Mouse (Mus musculus): ENCODE data around the gene Slc35f1. TPM values are rescaled to one million over a fixed set of nuclear protein-coding genes. Genes with fewer than 3 reads are reported as not detected.
A peak's percentile ranks its signal among the peaks of the same experiment; 100 is the strongest.

Slc35f1 gene
- total RNA-seq, 2 experiments from 2014 or later = 0.31 to 0.50 TPM

- intact Hi-C loops (cut with DNase I) = no loop called here
- Histone ChIP-seq H3K4me3 (no peak overlapping the region), H3K27ac (peak overlapping the region; percentile 52)
- TF ChIP-seq CTCF (IDR thresholded peaks at IDR 0.05) = no peak
- DNase-seq = no peak
Observed at GRCm38 (mm10) chr10:53101412-53101811, 411.1 kb downstream of the Slc35f1 start.

GRCm38 (mm10) chr10:53102423-53102822 is 412.1 kb downstream of the Slc35f1 start:
- intact Hi-C loops (cut with DNase I) = no loop called here
- no peak for TF ChIP-seq CTCF (IDR thresholded peaks at IDR 0.05)
- DNase-seq = no peak
- Histone ChIP-seq H3K27ac (no peak overlapping the region), H3K4me3 (no peak overlapping the region)

- no peak overlapping the region for H3K27ac ChIP-seq
- intact Hi-C loops (cut with DNase I) = loop anchor here (1.0 to 10.0 kb wide), 3 partner anchors 190 to 413 kb away; no protein-coding TSS in a partner anchor
- no peak overlapping the region for H3K4me3 ChIP-seq
- peak; percentile 77 for DNase-seq
- TF ChIP-seq CTCF (IDR thresholded peaks at IDR 0.05) = peak; percentile 95; the same call in 1 of the 2 replicates
Observed at GRCm38 (mm10) chr10:53115028-53115427, 424.7 kb downstream of the Slc35f1 start.

- H3K4me3 ChIP-seq = no peak overlapping the region
- intact Hi-C loops (cut with DNase I) = loop anchor here (1.0 to 10.0 kb wide), 3 partner anchors 189 to 412 kb away; no protein-coding TSS in a partner anchor
- DNase-seq = peak; percentile 20
- no peak overlapping the region for H3K27ac ChIP-seq
- no peak for TF ChIP-seq CTCF (IDR thresholded peaks at IDR 0.05)
Observed at GRCm38 (mm10) chr10:53115673-53116398, 425.5 kb downstream of the Slc35f1 start.

GRCm38 (mm10) chr10:53120608-53121007 is 430.3 kb downstream of the Slc35f1 start:
- intact Hi-C loops (cut with DNase I) = no loop called here
- H3K4me3 ChIP-seq = no peak overlapping the region
- TF ChIP-seq CTCF (IDR thresholded peaks at IDR 0.05) = no peak
- DNase-seq = no peak
- H3K27ac ChIP-seq = no peak overlapping the region

- no peak for TF ChIP-seq CTCF (IDR thresholded peaks at IDR 0.05)
- intact Hi-C loops (cut with DNase I) = no loop called here
- Histone ChIP-seq H3K27ac (peak overlapping the region; percentile 31; the same call in 1 of the 2 replicates), H3K4me3 (no peak overlapping the region)
- no peak for DNase-seq
Observed at GRCm38 (mm10) chr10:53124365-53124764, 434.0 kb downstream of the Slc35f1 start.

GRCm38 (mm10) chr10:53132707-53133106 is 442.4 kb downstream of the Slc35f1 start:
- intact Hi-C loops (cut with DNase I) = no loop called here
- no peak for DNase-seq
- no peak for TF ChIP-seq CTCF (IDR thresholded peaks at IDR 0.05)
- Histone ChIP-seq H3K4me3 (no peak overlapping the region), H3K27ac (no peak overlapping the region)

- no peak for DNase-seq
- Histone ChIP-seq H3K4me3 (no peak overlapping the region), H3K27ac (no peak overlapping the region)
- no peak for TF ChIP-seq CTCF (IDR thresholded peaks at IDR 0.05)
- intact Hi-C loops (cut with DNase I) = no loop called here
Observed at GRCm38 (mm10) chr10:53150321-53150720, 460.0 kb downstream of the Slc35f1 start.

GRCm38 (mm10) chr10:53150916-53151315 is 460.6 kb downstream of the Slc35f1 start:
- intact Hi-C loops (cut with DNase I) = no loop called here
- no peak overlapping the region for H3K27ac ChIP-seq

GRCm38 (mm10) chr10:53156374-53156773 is 466.0 kb downstream of the Slc35f1 start:
- Histone ChIP-seq H3K4me3 (no peak overlapping the region), H3K27ac (no peak overlapping the region)
- intact Hi-C loops (cut with DNase I) = no loop called here
- no peak for TF ChIP-seq CTCF (IDR thresholded peaks at IDR 0.05)
- DNase-seq = no peak

More at GRCm38 (mm10) chr10:53150916-53151315, 460.6 kb downstream of the Slc35f1 start:
- H3K4me3 ChIP-seq = no peak overlapping the region
- no peak for TF ChIP-seq CTCF (IDR thresholded peaks at IDR 0.05)
- DNase-seq = no peak

- no peak for DNase-seq
- H3K4me3 ChIP-seq = no peak overlapping the region
- no peak overlapping the region for H3K27ac ChIP-seq
- no peak for TF ChIP-seq CTCF (IDR thresholded peaks at IDR 0.05)
- intact Hi-C loops (cut with DNase I) = no loop called here
Observed at GRCm38 (mm10) chr10:53157740-53158139, 467.4 kb downstream of the Slc35f1 start.
